Mouse (Mus musculus) spleen, adult 2 months (tissue): ENCODE data around the gene Ccdc117. TPM values are rescaled to one million over a fixed set of nuclear protein-coding genes. Genes with fewer than 3 reads are reported as not detected.

Experiments used
- DNase-seq, 2 experiments: peaks; one replicate each; pipeline versions ENCODE4 v3.0.0 to v3.0.0-alpha.2; 2012 to 2021; ENCODE audit warnings: low spot score in 2 of 2, low read depth in 1 of 2
- H3K27ac ChIP-seq: fragments of 200-500 bp; 2 replicates; pipeline ENCODE4 v1.5.1; 2012; ENCODE audit warnings: low read length, inconsistent platforms; ENCODE audit not compliant: insufficient read depth
- H3K27me3 ChIP-seq: fragments of 200-500 bp; 2 replicates; pipeline ENCODE4 v1.6.1; 2012; ENCODE audit warnings: mild to moderate bottlenecking, moderate library complexity, low read length, inconsistent platforms; ENCODE audit not compliant: control insufficient read depth, insufficient read depth
- H3K36me3 ChIP-seq: fragments of 200-500 bp; 2 replicates; pipeline ENCODE4 v1.6.1; 2012; ENCODE audit warnings: mild to moderate bottlenecking, low read length, inconsistent platforms; ENCODE audit not compliant: control insufficient read depth, insufficient read depth
- H3K4me1 ChIP-seq: fragments of 200-500 bp; 2 replicates; pipeline ENCODE4 v1.6.1; 2011; ENCODE audit warnings: inconsistent platforms; ENCODE audit not compliant: control insufficient read depth, insufficient read depth, insufficient read length
- H3K4me3 ChIP-seq: fragments of 200-500 bp; 2 replicates; pipeline ENCODE4 v1.5.1; 2011; ENCODE audit warnings: mild to moderate bottlenecking, inconsistent platforms; ENCODE audit not compliant: insufficient read depth, insufficient read length; ENCODE audit errors: extremely low read depth
- CTCF ChIP-seq: fragments of 200-500 bp; IDR thresholded peaks from 2 replicates; pipeline ENCODE4 v1.5.1; 2011; ENCODE audit warnings: mild to moderate bottlenecking, inconsistent platforms; ENCODE audit not compliant: insufficient read depth, insufficient read length, insufficient replicate concordance; ENCODE audit errors: extremely low read depth
- POLR2A ChIP-seq: fragments of 200-500 bp; IDR thresholded peaks from 2 replicates; pipeline ENCODE4 v1.6.1; 2011; ENCODE audit warnings: low read depth, low read length, inconsistent platforms
- whole genome bisulfite sequencing: fragments of 180-500 bp; shearing (Covaris S2); methylation state at CpG from one replicate; pipeline ENCODE4 v1.1.7; 2018; 5-methylcytosine and 5-hydroxymethylcytosine counted together
- polyA plus RNA-seq: library from polyadenylated mRNA; depleted of rRNA; stranded (reverse); fragments of >200 nt; gene quantifications from 2 replicates; pipeline ENCODE4 v1.2.3, GENCODE M21; 2012

Ccdc117 gene
- polyA plus RNA-seq, 1 experiment, result 5.6 TPM

GRCm38 (mm10) chr11:5566506-5566905 lies 24.5 kb upstream of the Ccdc117 start:
- Histone ChIP-seq H3K27me3 (no peaks in the 10 kb centered on the region), H3K36me3 (no peaks in the 10 kb centered on the region), H3K4me1 (no peaks in the 10 kb centered on the region), H3K4me3 (no peak overlapping the region), H3K27ac (no peak overlapping the region)
- WGBS, result 32% methylated on average over 2 of the region's 2 CpGs
- TF ChIP-seq CTCF, result no peak
- no peak for TF ChIP-seq POLR2A
- no peak for DNase-seq

- Histone ChIP-seq H3K27ac (no peak overlapping the region), H3K27me3 (no peaks in the 10 kb centered on the region), H3K4me3 (no peak overlapping the region), H3K36me3 (no peaks in the 10 kb centered on the region), H3K4me1 (no peaks in the 10 kb centered on the region)
- TF ChIP-seq CTCF (no peak), POLR2A (no peak)
- no peak for DNase-seq
- 79% methylated on average over 3 of the region's 3 CpGs for WGBS
Observed at GRCm38 (mm10) chr11:5565596-5565995, 23.6 kb upstream of the Ccdc117 start.

- no peak overlapping the region for H3K4me3 ChIP-seq
- no peaks in the 10 kb centered on the region for H3K4me1 ChIP-seq
- DNase-seq, result no peak
- TF ChIP-seq CTCF (no peak), POLR2A (no peak)
- H3K36me3 ChIP-seq, result no peaks in the 10 kb centered on the region
- no peak overlapping the region for H3K27ac ChIP-seq
- H3K27me3 ChIP-seq, result no peaks in the 10 kb centered on the region
- 91% methylated on average over 6 of the region's 6 CpGs for WGBS
Observed at GRCm38 (mm10) chr11:5563898-5564297, 21.9 kb upstream of the Ccdc117 start.

GRCm38 (mm10) chr11:5562625-5563268 lies 20.8 kb upstream of the Ccdc117 start:
- Histone ChIP-seq H3K4me3 (no peak overlapping the region), H3K27me3 (no peaks in the 10 kb centered on the region), H3K27ac (no peak overlapping the region), H3K36me3 (no peaks in the 10 kb centered on the region), H3K4me1 (no peaks in the 10 kb centered on the region)
- TF ChIP-seq CTCF (no peak), POLR2A (no peak)
- WGBS, result 74% methylated on average over 9 of the region's 9 CpGs
- no peak for DNase-seq

GRCm38 (mm10) chr11:5560273-5560672 lies 18.3 kb upstream of the Ccdc117 start:
- no peak overlapping the region for H3K27ac ChIP-seq
- H3K36me3 ChIP-seq, result no peaks in the 10 kb centered on the region
- H3K4me3 ChIP-seq, result no peak overlapping the region
- TF ChIP-seq POLR2A (no peak), CTCF (no peak)
- no peaks in the 10 kb centered on the region for H3K4me1 ChIP-seq
- H3K27me3 ChIP-seq, result no peaks in the 10 kb centered on the region
- no peak for DNase-seq
- 62% methylated on average over 3 of the region's 3 CpGs for WGBS

- DNase-seq, result no peak
- H3K27me3 ChIP-seq, result no peaks in the 10 kb centered on the region
- H3K36me3 ChIP-seq, result no peaks in the 10 kb centered on the region
- no peak overlapping the region for H3K4me3 ChIP-seq
- no peak overlapping the region for H3K27ac ChIP-seq
- WGBS, result 87% methylated on average over 1 of the region's 1 CpGs
- TF ChIP-seq CTCF, result no peak
- H3K4me1 ChIP-seq, result no peaks in the 10 kb centered on the region
Observed at GRCm38 (mm10) chr11:5551931-5552330, 9.9 kb upstream of the Ccdc117 start.

GRCm38 (mm10) chr11:5551430-5551829 lies 9.4 kb upstream of the Ccdc117 start:
- WGBS, result 90% methylated on average over 5 of the region's 5 CpGs
- Histone ChIP-seq H3K27ac (no peak overlapping the region), H3K4me3 (no peak overlapping the region), H3K36me3 (no peaks in the 10 kb centered on the region), H3K27me3 (no peaks in the 10 kb centered on the region), H3K4me1 (no peaks in the 10 kb centered on the region)
- no peak for DNase-seq
- no peak for TF ChIP-seq POLR2A
- TF ChIP-seq CTCF, result no peak
